Mouse (Mus musculus): ENCODE data around the gene Mogs. TPM values are rescaled to one million over a fixed set of nuclear protein-coding genes. Genes with fewer than 3 reads are reported as not detected.
A peak's percentile ranks its signal among the peaks of the same experiment; 100 is the strongest.

Gene Mogs
- 31.7 and 33.5 TPM in 2 replicates for polyA plus RNA-seq (2012; rRNA removed)

DNA sequence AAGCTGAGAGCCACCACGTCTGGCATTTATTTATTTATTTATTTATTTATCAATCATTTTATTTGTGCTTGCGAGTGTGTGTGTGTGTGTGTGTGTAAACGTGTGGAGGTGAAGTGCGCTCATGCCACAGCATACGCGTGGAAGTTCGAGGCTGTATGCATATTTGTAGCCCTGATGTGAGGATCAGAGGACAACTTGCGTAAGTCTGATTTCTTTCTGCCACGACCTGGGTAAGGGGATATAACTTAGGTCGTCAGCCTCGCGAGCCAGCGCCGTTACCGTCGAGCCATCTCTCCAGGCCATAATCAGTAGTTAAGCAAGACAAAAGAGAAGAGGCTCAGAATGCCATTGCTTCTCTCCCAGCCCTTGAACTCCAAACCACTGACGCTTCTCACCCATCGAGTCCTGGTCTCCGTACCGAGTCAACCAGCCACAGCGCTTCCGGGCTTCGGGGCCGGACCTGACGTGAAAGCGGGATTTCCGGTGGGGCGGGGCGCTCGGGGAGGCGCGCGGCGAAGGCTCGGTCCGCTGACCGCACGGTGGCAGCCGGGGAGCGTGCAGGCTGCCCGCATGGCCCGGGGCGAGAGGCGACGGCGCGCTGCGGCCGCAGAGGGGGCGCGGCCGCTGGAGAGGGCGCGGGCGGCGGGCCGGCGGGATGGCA, at the start of gene Mogs:
Gene Mogs, plus strand, starts transcription at position 486 of the 661 bp plus-strand sequence.
- peaks cover 14% of the 10 kb centered on the region for H3K4me1 ChIP-seq (ENCODE audit: control insufficient read depth, insufficient read depth, low read length)
- TF ChIP-seq CTCF (IDR thresholded peaks at IDR 0.05; ENCODE audit: borderline replicate concordance, insufficient read depth, low read depth, low read length), result peak; percentile 27; the same call in 1 of the 2 replicates
- TF ChIP-seq POLR2A (IDR thresholded peaks at IDR 0.05; ENCODE audit: borderline replicate concordance, insufficient read depth, low read length), result peak; percentile 94
- peak within 1 kb of the TSS; percentile 98 for H3K4me3 ChIP-seq (replicated peaks; ENCODE audit: insufficient read depth, low read depth, low read length)
- DNase-seq, result peak; percentile 93
- H3K27ac ChIP-seq (ENCODE audit: insufficient read depth, low read length), result peak within 1 kb of the TSS; percentile 60
- H3K27me3 ChIP-seq (ENCODE audit: control insufficient read depth, insufficient read depth, low read length), result no peaks in the 10 kb centered on the region
- WGBS, result 2% methylated on average over 56 of the region's 58 CpGs

GRCm38 (mm10) chr6:83065995-83066394, 49.3 kb upstream of the Mogs start:
- DNase-seq, result no peak
- WGBS, result 37% methylated on average over 8 of the region's 8 CpGs
- TF ChIP-seq CTCF (IDR thresholded peaks at IDR 0.05; ENCODE audit: borderline replicate concordance, insufficient read depth, low read depth, low read length) (no peak), POLR2A (IDR thresholded peaks at IDR 0.05; ENCODE audit: borderline replicate concordance, insufficient read depth, low read length) (no peak)
- H3K27me3 ChIP-seq (ENCODE audit: control insufficient read depth, insufficient read depth, low read length), result peaks cover 13% of the 10 kb centered on the region; the same call in 1 of the 2 replicates
- no peaks in the 10 kb centered on the region for H3K4me1 ChIP-seq (ENCODE audit: control insufficient read depth, insufficient read depth, low read length)
- no peak overlapping the region for H3K4me3 ChIP-seq (replicated peaks; ENCODE audit: insufficient read depth, low read depth, low read length)
- H3K27ac ChIP-seq (ENCODE audit: insufficient read depth, low read length), result no peak overlapping the region

- no peaks in the 10 kb centered on the region for H3K4me1 ChIP-seq (ENCODE audit: control insufficient read depth, insufficient read depth, low read length)
- H3K27me3 ChIP-seq (ENCODE audit: control insufficient read depth, insufficient read depth, low read length), result peaks cover 14% of the 10 kb centered on the region; the same call in 1 of the 2 replicates
- H3K27ac ChIP-seq (ENCODE audit: insufficient read depth, low read length), result no peak overlapping the region
- H3K4me3 ChIP-seq (replicated peaks; ENCODE audit: insufficient read depth, low read depth, low read length), result no peak overlapping the region
- TF ChIP-seq POLR2A (IDR thresholded peaks at IDR 0.05; ENCODE audit: borderline replicate concordance, insufficient read depth, low read length) (no peak), CTCF (IDR thresholded peaks at IDR 0.05; ENCODE audit: borderline replicate concordance, insufficient read depth, low read depth, low read length) (no peak)
- WGBS, result 28% methylated on average over 6 of the region's 6 CpGs
- no peak for DNase-seq
Measured at GRCm38 (mm10) chr6:83066441-83066840, 48.9 kb upstream of the Mogs start.

DNA sequence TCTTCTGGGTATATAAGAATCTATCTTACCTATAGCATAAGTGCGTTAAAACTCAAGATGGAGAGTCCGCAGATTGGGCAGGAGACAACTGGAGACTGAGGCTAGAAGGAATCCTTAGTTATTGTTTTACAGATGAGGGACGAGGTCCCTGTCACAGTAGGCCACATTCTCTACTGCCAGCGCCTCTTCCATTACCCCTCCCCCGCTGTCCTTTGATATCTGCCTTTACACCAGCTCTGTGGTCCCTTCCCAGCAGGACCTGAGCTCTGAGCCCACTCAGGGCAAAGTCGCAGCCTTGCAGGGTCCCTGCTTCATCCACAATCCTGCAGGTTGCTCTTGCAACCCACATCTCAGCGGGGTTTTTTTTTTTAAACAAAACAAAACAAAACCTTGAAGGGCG, 47.1 kb upstream of the Mogs start:
- no peak for TF ChIP-seq CTCF (IDR thresholded peaks at IDR 0.05; ENCODE audit: borderline replicate concordance, insufficient read depth, low read depth, low read length)
- TF ChIP-seq POLR2A (IDR thresholded peaks at IDR 0.05; ENCODE audit: borderline replicate concordance, insufficient read depth, low read length), result no peak
- WGBS, result 14% methylated on average over 8 of the region's 8 CpGs
- Histone ChIP-seq H3K4me3 (replicated peaks; ENCODE audit: insufficient read depth, low read depth, low read length) (no peak overlapping the region), H3K4me1 (ENCODE audit: control insufficient read depth, insufficient read depth, low read length) (no peaks in the 10 kb centered on the region), H3K27me3 (ENCODE audit: control insufficient read depth, insufficient read depth, low read length) (peaks cover 14% of the 10 kb centered on the region; the same call in 1 of the 2 replicates), H3K27ac (ENCODE audit: insufficient read depth, low read length) (no peak overlapping the region)
- DNase-seq, result no peak

DNA sequence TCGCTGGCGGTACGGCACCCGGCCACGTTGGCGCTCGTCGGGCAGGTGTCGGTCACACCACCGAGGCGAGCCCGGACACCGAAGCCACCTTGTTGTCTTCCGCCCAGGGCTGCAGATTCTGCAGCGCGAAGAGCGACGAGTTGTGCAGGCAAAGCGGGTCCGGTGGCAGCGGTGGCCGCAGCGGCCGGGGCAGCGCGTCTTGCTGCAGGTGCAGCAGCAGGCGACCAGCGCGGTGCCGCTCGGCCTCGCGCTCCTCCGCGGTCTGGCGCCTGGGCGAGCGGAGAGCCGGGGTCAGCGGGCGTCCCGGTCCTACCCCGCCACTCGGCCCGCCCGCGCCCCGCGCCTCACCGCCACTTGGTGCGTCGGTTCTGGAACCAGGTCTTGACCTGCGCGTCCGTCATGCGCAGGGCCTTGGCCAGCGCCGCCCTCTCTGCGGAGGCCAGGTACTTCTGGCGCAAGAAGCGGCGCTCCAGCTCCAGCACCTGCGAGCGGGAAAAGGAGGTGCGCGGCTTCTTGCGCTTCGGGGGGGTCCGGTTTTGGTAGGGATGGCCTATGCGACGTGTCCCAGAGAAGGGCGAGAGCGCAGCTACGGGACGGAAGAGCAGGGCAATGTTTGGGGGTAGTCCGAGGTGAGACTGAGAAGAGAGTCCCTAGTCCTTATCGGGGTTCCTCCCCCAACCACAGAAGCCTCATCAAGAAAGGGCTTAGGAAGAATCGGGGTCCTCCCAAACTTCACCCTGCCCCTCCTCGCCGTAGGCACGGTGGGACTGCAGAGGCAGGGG, 46.4 kb upstream of the Mogs start:
- under 1% methylated on average over 81 of the region's 81 CpGs for WGBS
- no peak overlapping the region for H3K4me3 ChIP-seq (replicated peaks; ENCODE audit: insufficient read depth, low read depth, low read length)
- DNase-seq, result peak in 1 of 2 experiments; percentile 32

GRCm38 (mm10) chr6:83069488-83070246, 45.6 kb upstream of the Mogs start:
- no peak for TF ChIP-seq CTCF (IDR thresholded peaks at IDR 0.05; ENCODE audit: borderline replicate concordance, insufficient read depth, low read depth, low read length)
- WGBS, result under 1% methylated on average over 64 of the region's 69 CpGs
- no peaks in the 10 kb centered on the region for H3K4me1 ChIP-seq (ENCODE audit: control insufficient read depth, insufficient read depth, low read length)
- peaks cover 13% of the 10 kb centered on the region; the same call in 1 of the 2 replicates for H3K27me3 ChIP-seq (ENCODE audit: control insufficient read depth, insufficient read depth, low read length)
- peak in 1 of 2 experiments; percentile 41 for DNase-seq
- no peak overlapping the region for H3K27ac ChIP-seq (ENCODE audit: insufficient read depth, low read length)
- no peak overlapping the region for H3K4me3 ChIP-seq (replicated peaks; ENCODE audit: insufficient read depth, low read depth, low read length)

More for the DNA sequence above, 46.4 kb upstream of the Mogs start:
- Histone ChIP-seq H3K27me3 (ENCODE audit: control insufficient read depth, insufficient read depth, low read length) (peaks cover 13% of the 10 kb centered on the region; the same call in 1 of the 2 replicates), H3K4me1 (ENCODE audit: control insufficient read depth, insufficient read depth, low read length) (no peaks in the 10 kb centered on the region), H3K27ac (ENCODE audit: insufficient read depth, low read length) (no peak overlapping the region)
- TF ChIP-seq POLR2A (IDR thresholded peaks at IDR 0.05; ENCODE audit: borderline replicate concordance, insufficient read depth, low read length) (no peak), CTCF (IDR thresholded peaks at IDR 0.05; ENCODE audit: borderline replicate concordance, insufficient read depth, low read depth, low read length) (no peak)

DNA sequence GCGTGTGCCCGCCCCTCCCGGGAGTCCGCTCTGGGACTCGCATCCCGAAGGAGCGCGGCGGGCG, 45.2 kb upstream of the Mogs start, which contains the start of gene Tlx2:
Gene Tlx2, minus strand, starts transcription at position 47 of the 64 bp plus-strand sequence.
- Histone ChIP-seq H3K4me3 (replicated peaks; ENCODE audit: insufficient read depth, low read depth, low read length) (no peak within 1 kb of the TSS), H3K27me3 (ENCODE audit: control insufficient read depth, insufficient read depth, low read length) (peaks cover 13% of the 10 kb centered on the region; the same call in 1 of the 2 replicates), H3K27ac (ENCODE audit: insufficient read depth, low read length) (no peak within 1 kb of the TSS), H3K4me1 (ENCODE audit: control insufficient read depth, insufficient read depth, low read length) (no peaks in the 10 kb centered on the region)
- TF ChIP-seq CTCF (IDR thresholded peaks at IDR 0.05; ENCODE audit: borderline replicate concordance, insufficient read depth, low read depth, low read length) (no peak), POLR2A (IDR thresholded peaks at IDR 0.05; ENCODE audit: borderline replicate concordance, insufficient read depth, low read length) (no peak)
- peak in 1 of 2 experiments; percentile 27 for DNase-seq
- under 1% methylated on average over 10 of the region's 10 CpGs for WGBS
